Mouse (Mus musculus) midbrain, embryonic 16.5 days (tissue): ENCODE measurements around the gene Zgpat. TPM values are rescaled to one million over a fixed set of nuclear protein-coding genes. Genes with fewer than 3 reads are reported as not detected.

Experiments
- ATAC-seq: fragments of 200-750 bp; cut with Nextera tagmentation; 2 replicates; pipeline ENCODE4 v1.8.0; 2017; ENCODE audit warnings: moderate TSS enrichment
- H3K27ac ChIP-seq: fragments of 300-500 bp; sonication (generic); 2 replicates; pipeline ENCODE4 v1.5.1; 2014; ENCODE audit warnings: mild to moderate bottlenecking, low read length, mixed read lengths
- H3K27me3 ChIP-seq: fragments of 300-500 bp; sonication (generic); 2 replicates; pipeline ENCODE4 v1.6.1; 2014; ENCODE audit warnings: low read depth, low read length, mixed read lengths; ENCODE audit not compliant: control insufficient read depth, insufficient read depth
- H3K36me3 ChIP-seq: fragments of 300-500 bp; sonication (generic); 2 replicates; pipeline ENCODE4 v1.6.1; 2014; ENCODE audit warnings: mild to moderate bottlenecking, low read length, moderate library complexity, mixed read lengths; ENCODE audit not compliant: control insufficient read depth, insufficient read depth
- H3K4me1 ChIP-seq: fragments of 300-500 bp; sonication (generic); 2 replicates; pipeline ENCODE4 v1.6.1; 2014; ENCODE audit warnings: mild to moderate bottlenecking, low read length, mixed read lengths; ENCODE audit not compliant: control insufficient read depth, insufficient read depth
- H3K4me2 ChIP-seq: fragments of 300-500 bp; sonication (generic); 2 replicates; pipeline ENCODE4 v1.6.1; 2014; ENCODE audit warnings: mild to moderate bottlenecking, low read length, mixed read lengths
- H3K4me3 ChIP-seq: fragments of 300-500 bp; sonication (generic); 2 replicates; pipeline ENCODE4 v1.5.1; 2014; ENCODE audit warnings: low read depth, mild to moderate bottlenecking, low read length, moderate library complexity, mixed read lengths
- H3K9ac ChIP-seq: fragments of 300-500 bp; sonication (generic); 2 replicates; pipeline ENCODE4 v1.6.1; 2014; ENCODE audit warnings: low read depth, low read length, mixed read lengths
- H3K9me3 ChIP-seq: fragments of 300-500 bp; sonication (generic); replicated peaks from 2 replicates; pipeline ENCODE4 v1.6.1; 2014; ENCODE audit warnings: mild to moderate bottlenecking, low read length, mixed read lengths; ENCODE audit not compliant: control insufficient read depth, poor library complexity, severe bottlenecking
- WGBS: fragments of 180-500 bp; shearing (Covaris S2); extraction: QIAGEN DNeasy Blood & Tissue Kit; methylation state at CpG from one replicate; pipeline ENCODE4 v1.1.7; 2014; 5-methylcytosine and 5-hydroxymethylcytosine counted together
- polyA plus RNA-seq: library from polyadenylated mRNA; unstranded; fragments of >200 nt; fragmentation: Nextera tagmentation; extraction: Ambion mirVana; gene quantifications from 2 replicates; pipeline ENCODE4 v1.2.1, GENCODE M21; 2015

Zgpat gene
- polyA plus RNA-seq, 1 experiment from 2014 or later: 94.5 TPM

- no peak overlapping the region for H3K27ac ChIP-seq
- H3K27me3 ChIP-seq: no peaks in the 10 kb centered on the region
- H3K4me3 ChIP-seq: no peak overlapping the region
- no peaks in the 10 kb centered on the region for H3K4me1 ChIP-seq
- WGBS: 91% methylated on average over 15 of the region's 15 CpGs
- H3K4me2 ChIP-seq: no peak overlapping the region
- ATAC-seq: 0 out of 2 replicates have a peak, but pooled peaks have one; percentile 16
- no peaks in the 10 kb centered on the region for H3K9me3 ChIP-seq
- peaks cover 8% of the 10 kb centered on the region; the same call in 1 of the 2 replicates for H3K36me3 ChIP-seq
- H3K9ac ChIP-seq: no peak overlapping the region
Observed at GRCm38 (mm10) chr2:181391022-181391421, 26.3 kb downstream of the Zgpat start.

DNA sequence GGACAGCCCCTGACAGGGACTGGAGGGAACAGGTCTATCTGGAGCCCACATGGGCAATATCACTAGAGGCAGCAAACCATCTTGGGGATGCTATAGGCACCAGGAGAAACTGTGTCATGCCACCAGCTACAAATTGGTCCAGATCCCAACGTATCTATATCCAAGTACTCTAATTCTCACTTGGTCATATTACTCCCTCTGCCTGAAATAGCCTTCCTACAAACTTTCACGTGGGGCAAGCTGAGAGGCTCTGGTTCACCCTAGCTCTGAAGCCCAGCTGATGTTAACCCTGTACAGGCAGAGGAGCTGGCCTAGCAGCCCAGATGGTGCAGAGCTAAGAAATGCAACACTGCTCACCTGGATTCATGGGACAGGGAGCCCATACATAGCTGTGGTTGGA, 26.8 kb downstream of the Zgpat start:
- peaks cover 8% of the 10 kb centered on the region; the same call in 1 of the 2 replicates for H3K36me3 ChIP-seq
- no peak for ATAC-seq
- no peak overlapping the region for H3K4me3 ChIP-seq
- no peaks in the 10 kb centered on the region for H3K9me3 ChIP-seq
- H3K27ac ChIP-seq: no peak overlapping the region
- no peak overlapping the region for H3K4me2 ChIP-seq
- H3K27me3 ChIP-seq: no peaks in the 10 kb centered on the region
- H3K9ac ChIP-seq: no peak overlapping the region
- 74% methylated on average over 2 of the region's 2 CpGs for WGBS
- no peaks in the 10 kb centered on the region for H3K4me1 ChIP-seq

DNA sequence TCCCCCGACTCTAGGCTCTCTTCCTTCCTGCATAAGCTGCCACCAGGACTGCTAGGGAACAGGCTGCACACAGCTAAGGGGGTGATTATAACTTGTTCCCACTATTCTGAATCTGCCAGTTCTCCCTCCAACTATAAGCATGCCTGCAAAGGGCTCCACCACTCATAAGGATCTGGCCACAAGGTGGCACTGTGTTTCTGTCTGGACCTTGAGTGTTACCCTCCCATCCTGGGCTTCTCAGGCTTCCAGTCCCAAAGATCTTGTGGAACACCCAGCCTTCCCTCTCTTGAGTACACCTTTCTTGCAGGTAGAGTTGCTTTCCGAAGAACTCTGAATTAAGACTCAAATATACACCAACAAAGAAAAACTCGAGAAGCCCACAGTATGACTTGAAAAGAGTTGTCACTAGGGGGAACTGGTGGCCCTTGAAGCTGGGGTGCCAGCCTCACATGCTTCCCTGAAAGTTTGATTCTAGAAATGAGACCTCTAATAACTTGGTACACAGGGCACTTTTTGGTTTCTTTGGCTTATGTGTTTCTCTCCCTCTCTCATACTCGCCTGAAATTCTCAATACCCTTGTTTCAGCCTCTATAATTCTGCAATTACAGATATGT, 28.0 kb downstream of the Zgpat start:
- 24% methylated on average over 4 of the region's 4 CpGs for WGBS
- no peak overlapping the region for H3K27ac ChIP-seq
- H3K4me3 ChIP-seq: no peak overlapping the region
- H3K4me2 ChIP-seq: no peak overlapping the region
- H3K9ac ChIP-seq: no peak overlapping the region
- no peaks in the 10 kb centered on the region for H3K9me3 ChIP-seq
- H3K36me3 ChIP-seq: peaks cover 8% of the 10 kb centered on the region; the same call in 1 of the 2 replicates
- H3K27me3 ChIP-seq: no peaks in the 10 kb centered on the region
- ATAC-seq: peak; percentile 85
- H3K4me1 ChIP-seq: no peaks in the 10 kb centered on the region

GRCm38 (mm10) chr2:181394086-181394485, 29.4 kb downstream of the Zgpat start:
- H3K4me3 ChIP-seq: no peak overlapping the region
- peaks cover 8% of the 10 kb centered on the region; the same call in 1 of the 2 replicates for H3K36me3 ChIP-seq
- no peaks in the 10 kb centered on the region for H3K27me3 ChIP-seq
- H3K9ac ChIP-seq: no peak overlapping the region
- no peaks in the 10 kb centered on the region for H3K4me1 ChIP-seq
- H3K4me2 ChIP-seq: no peak overlapping the region
- no peaks in the 10 kb centered on the region for H3K9me3 ChIP-seq
- 94% methylated on average over 3 of the region's 3 CpGs for WGBS
- H3K27ac ChIP-seq: no peak overlapping the region
- no peak for ATAC-seq

DNA sequence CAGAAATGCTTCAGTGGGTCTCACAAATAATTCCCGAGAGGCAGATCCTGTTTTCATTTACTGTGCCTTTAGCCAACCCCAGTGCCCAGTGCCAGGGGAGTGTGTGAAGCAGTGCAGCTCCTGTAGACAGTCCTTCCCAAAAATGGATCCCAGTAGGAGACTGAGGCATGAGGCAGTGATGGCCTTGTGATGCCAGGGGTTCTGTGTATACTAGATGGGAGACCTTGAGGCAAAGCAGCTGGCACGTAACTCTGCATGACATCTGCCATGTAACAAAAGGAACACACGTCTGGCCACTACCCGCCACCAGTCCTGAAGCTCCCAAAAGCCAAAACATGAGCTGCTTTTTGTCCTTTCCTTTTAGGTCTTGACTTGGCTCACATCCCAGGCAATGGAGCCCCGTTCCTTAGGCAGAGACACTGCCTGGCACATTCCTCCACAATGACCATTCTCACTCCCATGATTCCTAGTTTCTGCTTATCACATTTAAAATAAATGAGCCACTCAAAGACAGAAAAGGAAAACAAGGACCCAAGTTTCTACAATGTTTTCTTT, 32.6 kb downstream of the Zgpat start:
- Histone ChIP-seq H3K27me3 (no peaks in the 10 kb centered on the region), H3K4me3 (no peak overlapping the region), H3K4me2 (no peak overlapping the region), H3K36me3 (no peaks in the 10 kb centered on the region), H3K9ac (no peak overlapping the region), H3K4me1 (no peaks in the 10 kb centered on the region), H3K9me3 (no peaks in the 10 kb centered on the region), H3K27ac (no peak overlapping the region)
- WGBS: 61% methylated on average over 5 of the region's 5 CpGs
- ATAC-seq: no peak

DNA sequence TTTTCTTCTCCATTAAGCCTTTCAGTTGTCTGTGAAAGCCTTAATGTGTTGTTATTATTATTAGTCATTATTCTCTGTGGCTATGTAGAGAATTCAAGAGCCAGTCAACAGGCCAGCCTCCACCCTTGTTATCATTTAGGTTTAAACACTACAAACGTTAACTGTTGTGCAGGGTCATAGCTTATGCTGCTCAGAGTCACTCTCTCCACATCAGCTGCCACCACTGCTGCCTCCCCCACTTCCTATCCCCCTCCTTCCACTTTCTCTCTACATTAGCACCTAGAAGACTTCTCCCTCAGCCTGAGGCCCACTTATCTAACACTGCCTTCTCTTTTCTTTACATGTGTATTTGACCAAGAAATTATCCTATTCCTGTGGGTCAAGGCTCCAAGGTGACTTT, 36.8 kb downstream of the Zgpat start:
- ATAC-seq: no peak
- no peak overlapping the region for H3K9ac ChIP-seq
- 25% methylated on average over 1 of the region's 1 CpGs for WGBS
- no peak overlapping the region for H3K4me2 ChIP-seq
- H3K36me3 ChIP-seq: no peaks in the 10 kb centered on the region
- H3K4me3 ChIP-seq: no peak overlapping the region
- no peaks in the 10 kb centered on the region for H3K9me3 ChIP-seq
- no peak overlapping the region for H3K27ac ChIP-seq
- no peaks in the 10 kb centered on the region for H3K27me3 ChIP-seq
- H3K4me1 ChIP-seq: no peaks in the 10 kb centered on the region

GRCm38 (mm10) chr2:181403722-181404121, 39.0 kb downstream of the Zgpat start:
- H3K27ac ChIP-seq: no peak overlapping the region
- H3K4me1 ChIP-seq: no peaks in the 10 kb centered on the region
- H3K9me3 ChIP-seq: no peaks in the 10 kb centered on the region
- no peaks in the 10 kb centered on the region for H3K36me3 ChIP-seq
- 91% methylated on average over 3 of the region's 3 CpGs for WGBS
- no peak overlapping the region for H3K4me3 ChIP-seq
- no peaks in the 10 kb centered on the region for H3K27me3 ChIP-seq
- no peak overlapping the region for H3K4me2 ChIP-seq
- no peak overlapping the region for H3K9ac ChIP-seq
- no peak for ATAC-seq

GRCm38 (mm10) chr2:181409643-181410042, 44.9 kb downstream of the Zgpat start:
- ATAC-seq: no peak
- Histone ChIP-seq H3K27ac (no peak overlapping the region), H3K36me3 (no peaks in the 10 kb centered on the region), H3K9me3 (no peaks in the 10 kb centered on the region), H3K4me2 (no peak overlapping the region), H3K4me3 (no peak overlapping the region), H3K4me1 (no peaks in the 10 kb centered on the region), H3K9ac (no peak overlapping the region), H3K27me3 (no peaks in the 10 kb centered on the region)
- WGBS: 89% methylated on average over 7 of the region's 7 CpGs

- no peaks in the 10 kb centered on the region for H3K4me1 ChIP-seq
- peak; percentile 76; the same call in 1 of the 2 replicates for ATAC-seq
- WGBS: 31% methylated on average over 4 of the region's 4 CpGs
- no peaks in the 10 kb centered on the region for H3K27me3 ChIP-seq
- H3K27ac ChIP-seq: no peak overlapping the region
- H3K4me3 ChIP-seq: no peak overlapping the region
- no peak overlapping the region for H3K4me2 ChIP-seq
- H3K9ac ChIP-seq: no peak overlapping the region
- H3K36me3 ChIP-seq: no peaks in the 10 kb centered on the region
- H3K9me3 ChIP-seq: no peaks in the 10 kb centered on the region
Observed at GRCm38 (mm10) chr2:181410760-181411473, 46.2 kb downstream of the Zgpat start.
